Mouse (Mus musculus): ENCODE measurements around the gene Olfr594. TPM values are rescaled to one million over a fixed set of nuclear protein-coding genes. Genes with fewer than 3 reads are reported as not detected.
"Not testable (repeated sequence)": the region's sequence is repeated elsewhere in the genome, so short reads cannot be mapped to it uniquely, and the experiment has no call there.

Olfr594 gene
- polyA plus RNA-seq (2014; fragmentation: Nextera tagmentation; extraction: Ambion mirVana), result 0.07 TPM in 1 of 2 replicates, not detected in the other

- H3K9ac ChIP-seq, result no peak within 1 kb of the TSS
- H3K36me3 ChIP-seq (replicated peaks; ENCODE audit: control insufficient read depth, insufficient read depth), result no peaks in the 10 kb centered on the region
- DNase-seq (ENCODE audit: low spot score) (no peak), ATAC-seq (ENCODE audit: low FRiP score) (no peak)
- no peaks in the 10 kb centered on the region for H3K27me3 ChIP-seq (ENCODE audit: control insufficient read depth, insufficient read depth, low read length)
- no peaks in the 10 kb centered on the region for H3K4me1 ChIP-seq (replicated peaks; ENCODE audit: control insufficient read depth, insufficient read depth, low read length)
- H3K9me3 ChIP-seq (ENCODE audit: control insufficient read depth, low read length), result no peaks in the 10 kb centered on the region
- H3K4me3 ChIP-seq (replicated peaks; ENCODE audit: low read length), result no peak within 1 kb of the TSS
- H3K27ac ChIP-seq, result no peak within 1 kb of the TSS
- no peak within 1 kb of the TSS for H3K4me2 ChIP-seq (replicated peaks)
Observed at GRCm38 (mm10) chr7:103216696-103217095, at the start of gene Olfr594. TSS of gene Olfr594 (plus strand) at chr7:103216996.

GRCm38 (mm10) chr7:103169697-103170096 is 47.1 kb upstream of the Olfr594 start:
- H3K4me2 ChIP-seq (replicated peaks), result no peak overlapping the region
- no peak for ATAC-seq (ENCODE audit: low FRiP score)
- no peaks in the 10 kb centered on the region for H3K36me3 ChIP-seq (replicated peaks; ENCODE audit: control insufficient read depth, insufficient read depth)
- H3K27me3 ChIP-seq (ENCODE audit: control insufficient read depth, insufficient read depth, low read length), result no peaks in the 10 kb centered on the region
- H3K4me3 ChIP-seq (replicated peaks; ENCODE audit: low read length), result no peak overlapping the region
- no peaks in the 10 kb centered on the region for H3K4me1 ChIP-seq (replicated peaks; ENCODE audit: control insufficient read depth, insufficient read depth, low read length)
- no peak overlapping the region for H3K9ac ChIP-seq
- 84% methylated on average over 5 of the region's 5 CpGs for WGBS
- no peak overlapping the region for H3K27ac ChIP-seq
- H3K9me3 ChIP-seq (ENCODE audit: control insufficient read depth, low read length), result 0 out of 2 replicates have a peak, but pooled peaks cover 4% of the 10 kb centered on the region
- no peak for DNase-seq (ENCODE audit: low spot score)

- DNase-seq (ENCODE audit: low spot score), result no peak
- Histone ChIP-seq H3K27ac (no peak within 1 kb of the TSS), H3K4me2 (replicated peaks) (no peak within 1 kb of the TSS), H3K4me3 (replicated peaks; ENCODE audit: low read length) (no peak within 1 kb of the TSS), H3K9me3 (ENCODE audit: control insufficient read depth, low read length) (peaks cover 11% of the 10 kb centered on the region), H3K36me3 (replicated peaks; ENCODE audit: control insufficient read depth, insufficient read depth) (no peaks in the 10 kb centered on the region), H3K4me1 (replicated peaks; ENCODE audit: control insufficient read depth, insufficient read depth, low read length) (no peaks in the 10 kb centered on the region), H3K27me3 (ENCODE audit: control insufficient read depth, insufficient read depth, low read length) (no peaks in the 10 kb centered on the region), H3K9ac (no peak within 1 kb of the TSS)
- WGBS, result 88% methylated on average over 1 of the region's 1 CpGs
- no peak for ATAC-seq (ENCODE audit: low FRiP score)
Observed at GRCm38 (mm10) chr7:103178240-103178639, 38.6 kb upstream of the Olfr594 start, which contains the start of gene Olfr591. TSS of gene Olfr591 (minus strand) at chr7:103178340.

GRCm38 (mm10) chr7:103184503-103184902 is 32.3 kb upstream of the Olfr594 start, which contains the start of gene Olfr592:
TSS of gene Olfr592 (plus strand) at chr7:103184803.
- WGBS, result 82% methylated on average over 1 of the region's 1 CpGs
- H3K9ac ChIP-seq; H3K27ac ChIP-seq; DNase-seq (ENCODE audit: low spot score); H3K27me3 ChIP-seq (ENCODE audit: control insufficient read depth, insufficient read depth, low read length); H3K36me3 ChIP-seq (replicated peaks; ENCODE audit: control insufficient read depth, insufficient read depth); ATAC-seq (ENCODE audit: low FRiP score); H3K4me1 ChIP-seq (replicated peaks; ENCODE audit: control insufficient read depth, insufficient read depth, low read length); H3K4me2 ChIP-seq (replicated peaks); H3K4me3 ChIP-seq (replicated peaks; ENCODE audit: low read length): not testable (repeated sequence)
- H3K9me3 ChIP-seq (ENCODE audit: control insufficient read depth, low read length), result peaks cover 13% of the 10 kb centered on the region

- 81% methylated on average over 1 of the region's 1 CpGs for WGBS
- no peak for ATAC-seq (ENCODE audit: low FRiP score)
Observed at GRCm38 (mm10) chr7:103211562-103211961, 5.2 kb upstream of the Olfr594 start, which contains the start of gene Olfr593. TSS of gene Olfr593 (plus strand) at chr7:103211862.

GRCm38 (mm10) chr7:103212050-103212449 is 4.7 kb upstream of the Olfr594 start:
- not testable (repeated sequence) for H3K4me3 ChIP-seq (replicated peaks; ENCODE audit: low read length); H3K4me1 ChIP-seq (replicated peaks; ENCODE audit: control insufficient read depth, insufficient read depth, low read length); H3K9me3 ChIP-seq (ENCODE audit: control insufficient read depth, low read length); ATAC-seq (ENCODE audit: low FRiP score); H3K9ac ChIP-seq; DNase-seq (ENCODE audit: low spot score); H3K27ac ChIP-seq; H3K36me3 ChIP-seq (replicated peaks; ENCODE audit: control insufficient read depth, insufficient read depth); H3K4me2 ChIP-seq (replicated peaks); H3K27me3 ChIP-seq (ENCODE audit: control insufficient read depth, insufficient read depth, low read length)
- 95% methylated on average over 5 of the region's 5 CpGs for WGBS

More at GRCm38 (mm10) chr7:103211562-103211961, 5.2 kb upstream of the Olfr594 start, which contains the start of gene Olfr593:
- H3K4me3 ChIP-seq (replicated peaks; ENCODE audit: low read length), result no peak within 1 kb of the TSS
- H3K4me2 ChIP-seq (replicated peaks), result no peak within 1 kb of the TSS
- H3K27me3 ChIP-seq (ENCODE audit: control insufficient read depth, insufficient read depth, low read length), result no peaks in the 10 kb centered on the region
- no peak within 1 kb of the TSS for H3K9ac ChIP-seq
- no peaks in the 10 kb centered on the region for H3K4me1 ChIP-seq (replicated peaks; ENCODE audit: control insufficient read depth, insufficient read depth, low read length)
- H3K27ac ChIP-seq, result no peak within 1 kb of the TSS
- DNase-seq (ENCODE audit: low spot score), result no peak
- H3K9me3 ChIP-seq (ENCODE audit: control insufficient read depth, low read length), result no peaks in the 10 kb centered on the region
- no peaks in the 10 kb centered on the region for H3K36me3 ChIP-seq (replicated peaks; ENCODE audit: control insufficient read depth, insufficient read depth)

- not testable (repeated sequence) for H3K4me2 ChIP-seq (replicated peaks); ATAC-seq (ENCODE audit: low FRiP score); H3K4me3 ChIP-seq (replicated peaks; ENCODE audit: low read length)
Observed at GRCm38 (mm10) chr7:103252405-103252804, 35.6 kb downstream of the Olfr594 start, which contains the start of gene Usp17ld. TSS of gene Usp17ld (minus strand) at chr7:103252505.

More at GRCm38 (mm10) chr7:103252405-103252804, 35.6 kb downstream of the Olfr594 start, which contains the start of gene Usp17ld:
- DNase-seq (ENCODE audit: low spot score); H3K4me1 ChIP-seq (replicated peaks; ENCODE audit: control insufficient read depth, insufficient read depth, low read length); H3K27me3 ChIP-seq (ENCODE audit: control insufficient read depth, insufficient read depth, low read length); H3K27ac ChIP-seq; H3K36me3 ChIP-seq (replicated peaks; ENCODE audit: control insufficient read depth, insufficient read depth); H3K9ac ChIP-seq; H3K9me3 ChIP-seq (ENCODE audit: control insufficient read depth, low read length): not testable (repeated sequence)

Small RNA genes within 50 kb of the gene (microRNA-seq; reads per million reads assigned to microRNA genes)
- gene Gm23550 (not detected), gene Gm25171 (not detected)

Other genes with a start within 250 kb of the Olfr594 start
- gene Olfr577, start 241.1 kb upstream of the Olfr594 start, polyA plus RNA-seq (2014; fragmentation: Nextera tagmentation; extraction: Ambion mirVana), result not detected in 2 replicates
- not detected in 2 replicates for gene Olfr578, start 227.7 kb upstream of the Olfr594 start, polyA plus RNA-seq (2014; fragmentation: Nextera tagmentation; extraction: Ambion mirVana)
- not detected in 2 replicates for gene Olfr582, start 179.0 kb upstream of the Olfr594 start, polyA plus RNA-seq (2014; fragmentation: Nextera tagmentation; extraction: Ambion mirVana)
- gene Olfr583, start 165.7 kb upstream of the Olfr594 start, polyA plus RNA-seq (2014; fragmentation: Nextera tagmentation; extraction: Ambion mirVana), result not detected in 2 replicates
- not detected in 2 replicates for gene Olfr584, start 135.1 kb upstream of the Olfr594 start, polyA plus RNA-seq (2014; fragmentation: Nextera tagmentation; extraction: Ambion mirVana)
- gene Olfr585, start 119.3 kb upstream of the Olfr594 start, polyA plus RNA-seq (2014; fragmentation: Nextera tagmentation; extraction: Ambion mirVana), result not detected in 2 replicates
- not detected in 2 replicates for gene Olfr586, start 91.4 kb upstream of the Olfr594 start, polyA plus RNA-seq (2014; fragmentation: Nextera tagmentation; extraction: Ambion mirVana)
- gene Olfr588-ps1, start 76.1 kb upstream of the Olfr594 start, polyA plus RNA-seq (2014; fragmentation: Nextera tagmentation; extraction: Ambion mirVana), result not detected in 2 replicates
- gene Olfr589, start 60.6 kb upstream of the Olfr594 start, polyA plus RNA-seq (2014; fragmentation: Nextera tagmentation; extraction: Ambion mirVana), result not detected in 2 replicates
- gene Olfr591, start 38.7 kb upstream of the Olfr594 start, polyA plus RNA-seq (2014; fragmentation: Nextera tagmentation; extraction: Ambion mirVana), result not detected in 2 replicates
- gene Olfr592, start 32.2 kb upstream of the Olfr594 start, polyA plus RNA-seq (2014; fragmentation: Nextera tagmentation; extraction: Ambion mirVana), result not detected in 2 replicates
- gene Olfr593, start 5.1 kb upstream of the Olfr594 start, polyA plus RNA-seq (2014; fragmentation: Nextera tagmentation; extraction: Ambion mirVana), result not detected in 2 replicates
- gene Usp17ld, start 35.5 kb downstream of the Olfr594 start, polyA plus RNA-seq (2014; fragmentation: Nextera tagmentation; extraction: Ambion mirVana), result not detected in 2 replicates
- not detected in 2 replicates for gene Olfr596, start 88.7 kb downstream of the Olfr594 start, polyA plus RNA-seq (2014; fragmentation: Nextera tagmentation; extraction: Ambion mirVana)
- not detected in 2 replicates for gene Olfr597, start 99.3 kb downstream of the Olfr594 start, polyA plus RNA-seq (2014; fragmentation: Nextera tagmentation; extraction: Ambion mirVana)
- gene Olfr598, start 106.6 kb downstream of the Olfr594 start, polyA plus RNA-seq (2014; fragmentation: Nextera tagmentation; extraction: Ambion mirVana), result not detected in 2 replicates
- gene Olfr599, start 118.9 kb downstream of the Olfr594 start, polyA plus RNA-seq (2014; fragmentation: Nextera tagmentation; extraction: Ambion mirVana), result not detected in 2 replicates
- not detected in 2 replicates for gene Olfr600, start 132.7 kb downstream of the Olfr594 start, polyA plus RNA-seq (2014; fragmentation: Nextera tagmentation; extraction: Ambion mirVana)
- not detected in 2 replicates for gene Olfr601, start 145.7 kb downstream of the Olfr594 start, polyA plus RNA-seq (2014; fragmentation: Nextera tagmentation; extraction: Ambion mirVana)
- gene Olfr603, start 169.2 kb downstream of the Olfr594 start, polyA plus RNA-seq (2014; fragmentation: Nextera tagmentation; extraction: Ambion mirVana), result not detected in 2 replicates
- not detected in 2 replicates for gene Usp17lc, start 198.1 kb downstream of the Olfr594 start, polyA plus RNA-seq (2014; fragmentation: Nextera tagmentation; extraction: Ambion mirVana)
- not detected in 2 replicates for gene Olfr605, start 228.4 kb downstream of the Olfr594 start, polyA plus RNA-seq (2014; fragmentation: Nextera tagmentation; extraction: Ambion mirVana)
- gene Olfr606, start 232.1 kb downstream of the Olfr594 start, polyA plus RNA-seq (2014; fragmentation: Nextera tagmentation; extraction: Ambion mirVana), result not detected in 2 replicates
- gene Olfr607, start 247.2 kb downstream of the Olfr594 start, polyA plus RNA-seq (2014; fragmentation: Nextera tagmentation; extraction: Ambion mirVana), result not detected in 2 replicates

Measured in hindbrain, embryonic 14.5 days (tissue).